Mouse (Mus musculus): Measurements from ENCODE around the gene Klf15.
A peak's percentile ranks its signal among the peaks of the same experiment; 100 is the strongest.

Gene Klf15

DNA sequence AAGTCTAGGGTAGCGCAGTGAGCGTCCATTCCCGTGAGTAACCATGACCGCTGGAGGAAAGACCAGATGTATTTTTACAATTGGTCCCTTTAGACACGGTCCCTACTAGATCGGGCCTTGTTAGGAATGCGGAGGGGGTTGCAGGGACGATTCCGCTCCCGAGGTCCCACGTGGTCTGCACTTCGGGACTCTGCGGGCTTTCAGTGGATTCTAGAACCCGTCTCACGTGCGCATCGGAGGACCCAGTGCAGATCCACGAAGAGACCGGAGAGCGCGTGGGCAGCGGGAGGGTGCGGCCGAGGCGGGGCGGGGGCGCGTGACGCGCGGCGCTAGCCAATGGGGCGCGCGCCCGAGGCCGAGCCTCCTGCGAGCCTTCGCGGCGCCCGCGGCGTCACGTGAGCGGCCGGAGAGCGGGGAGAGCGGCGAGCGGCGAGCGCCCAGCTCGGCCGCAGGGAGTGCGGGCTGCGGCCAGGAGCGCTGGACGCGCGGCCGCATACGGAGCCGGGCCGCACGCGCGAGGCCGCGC lies at the start of gene Klf15:
TSS of gene Klf15 (plus strand) at position 396 of the 526 bp plus-strand sequence.
- peak in 1 of 2 experiments; percentile 11 for DNase-seq (ENCODE audit: low spot score in 2 of 2)

GRCm38 (mm10) chr6:90422565-90422964 lies 39.8 kb upstream of the Klf15 start:
- peak; percentile 41 to 48 for DNase-seq (ENCODE audit: low spot score in 2 of 2)

- DNase-seq (ENCODE audit: low spot score in 2 of 2), result no peak
Measured at GRCm38 (mm10) chr6:90425361-90425760, 37.0 kb upstream of the Klf15 start.

DNA sequence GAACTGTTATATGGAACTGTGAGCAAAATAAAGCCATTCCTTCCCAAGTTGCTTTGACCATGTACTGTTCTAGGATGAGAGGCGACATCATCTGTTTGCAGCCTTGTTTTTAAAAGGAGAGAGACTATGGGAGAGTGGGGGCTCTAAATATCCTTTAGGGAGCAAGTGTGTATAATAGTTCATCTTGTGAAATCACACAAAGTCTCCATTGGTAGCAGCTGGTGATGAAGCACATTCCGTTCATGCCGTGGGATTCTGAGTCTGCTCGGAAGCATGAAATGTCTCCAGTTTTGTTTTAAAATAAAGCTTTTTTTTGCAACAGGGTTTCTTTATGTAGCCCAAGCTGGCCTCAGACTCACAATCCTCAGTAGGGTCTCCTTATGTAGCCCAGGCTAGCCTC lies 36.4 kb upstream of the Klf15 start:
- no peak for DNase-seq (ENCODE audit: low spot score in 2 of 2)

GRCm38 (mm10) chr6:90428380-90428974 lies 33.9 kb upstream of the Klf15 start, which contains the start of gene Cfap100:
Cfap100 (minus strand) TSS chr6:90428797.
- peak in 1 of 2 experiments; percentile 7 for DNase-seq (ENCODE audit: low spot score in 2 of 2)

GRCm38 (mm10) chr6:90429911-90430310 lies 32.5 kb upstream of the Klf15 start:
- DNase-seq (ENCODE audit: low spot score in 2 of 2), result no peak

DNA sequence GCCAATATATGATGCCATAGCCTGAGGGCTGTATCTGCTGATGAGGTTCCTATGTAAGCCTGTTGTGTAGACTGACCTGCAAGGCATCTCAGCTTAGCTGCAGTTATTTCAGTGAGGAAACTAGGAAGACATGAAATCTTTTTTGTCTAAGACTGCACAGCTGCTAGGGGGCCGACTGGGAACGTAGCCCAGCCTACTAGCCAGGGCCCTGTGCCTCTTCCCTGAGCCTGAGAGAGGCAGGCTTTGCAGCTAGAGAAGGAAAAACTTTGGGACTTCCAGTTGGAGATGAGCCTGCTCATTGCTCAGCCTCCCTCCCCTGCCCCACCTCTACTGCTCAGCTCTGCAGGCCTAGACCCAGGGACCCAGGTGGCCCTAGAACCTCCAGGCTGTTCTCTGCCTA lies 30.9 kb upstream of the Klf15 start:
- DNase-seq (ENCODE audit: low spot score in 2 of 2), result no peak

GRCm38 (mm10) chr6:90434687-90435086 lies 27.7 kb upstream of the Klf15 start:
- no peak for DNase-seq (ENCODE audit: low spot score in 2 of 2)

GRCm38 (mm10) chr6:90435195-90435618 lies 27.2 kb upstream of the Klf15 start:
- DNase-seq (ENCODE audit: low spot score in 2 of 2), result peak; percentile 16 to 18

- DNase-seq (ENCODE audit: low spot score in 2 of 2), result no peak
Measured at GRCm38 (mm10) chr6:90436192-90436907, 26.0 kb upstream of the Klf15 start.

- DNase-seq (ENCODE audit: low spot score in 2 of 2), result no peak
Measured at GRCm38 (mm10) chr6:90437041-90437440, 25.3 kb upstream of the Klf15 start.

- no peak for DNase-seq (ENCODE audit: low spot score in 2 of 2)
Measured at GRCm38 (mm10) chr6:90446883-90447282, 15.5 kb upstream of the Klf15 start.

- DNase-seq (ENCODE audit: low spot score in 2 of 2), result no peak
Measured at GRCm38 (mm10) chr6:90450179-90450578, 12.2 kb upstream of the Klf15 start.

GRCm38 (mm10) chr6:90450697-90451096 lies 11.7 kb upstream of the Klf15 start:
- no peak for DNase-seq (ENCODE audit: low spot score in 2 of 2)

DNA sequence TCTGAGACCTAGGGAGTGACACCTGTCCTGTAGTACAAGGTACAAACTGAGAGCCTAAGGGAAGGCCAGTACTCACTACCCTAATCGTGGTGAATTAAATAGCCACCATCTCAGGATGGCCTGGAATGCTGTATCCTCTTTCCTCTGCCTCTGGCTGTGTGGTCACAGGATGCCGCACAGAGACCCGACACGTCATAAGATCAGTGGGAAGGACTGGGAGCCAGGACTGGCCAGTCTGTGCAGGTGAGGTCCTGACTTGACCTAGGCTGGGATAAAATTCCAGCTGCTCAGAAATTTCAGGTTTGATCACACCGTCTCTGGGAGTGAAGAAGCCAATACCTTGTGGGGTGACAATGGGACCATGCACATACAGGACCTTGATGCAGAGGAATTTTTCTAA lies 10.9 kb upstream of the Klf15 start:
- no peak for DNase-seq (ENCODE audit: low spot score in 2 of 2)

GRCm38 (mm10) chr6:90452603-90453002 lies 9.8 kb upstream of the Klf15 start:
- no peak for DNase-seq (ENCODE audit: low spot score in 2 of 2)

- DNase-seq (ENCODE audit: low spot score in 2 of 2), result no peak
Measured at GRCm38 (mm10) chr6:90453751-90454150, 8.6 kb upstream of the Klf15 start.

DNA sequence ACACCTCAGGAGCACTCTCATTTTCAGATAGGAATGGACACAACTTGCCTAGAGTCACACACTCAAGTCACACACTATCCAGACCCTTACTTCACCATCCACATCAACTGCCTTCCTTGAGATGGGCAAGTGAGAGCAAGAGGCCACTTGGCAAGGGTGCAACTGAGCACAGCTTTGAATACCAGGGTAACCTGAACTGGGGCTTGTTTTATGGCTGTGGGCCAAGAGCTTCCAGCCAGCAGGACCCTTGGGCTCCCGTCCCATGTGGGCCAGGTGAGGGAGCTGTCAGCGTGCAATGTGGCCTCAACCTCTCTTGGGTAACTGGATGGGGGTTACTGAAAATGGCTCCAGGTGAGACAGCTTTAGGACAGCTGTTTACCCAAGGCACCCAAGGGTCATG lies 5.0 kb upstream of the Klf15 start:
- DNase-seq (ENCODE audit: low spot score in 2 of 2), result no peak

DNA sequence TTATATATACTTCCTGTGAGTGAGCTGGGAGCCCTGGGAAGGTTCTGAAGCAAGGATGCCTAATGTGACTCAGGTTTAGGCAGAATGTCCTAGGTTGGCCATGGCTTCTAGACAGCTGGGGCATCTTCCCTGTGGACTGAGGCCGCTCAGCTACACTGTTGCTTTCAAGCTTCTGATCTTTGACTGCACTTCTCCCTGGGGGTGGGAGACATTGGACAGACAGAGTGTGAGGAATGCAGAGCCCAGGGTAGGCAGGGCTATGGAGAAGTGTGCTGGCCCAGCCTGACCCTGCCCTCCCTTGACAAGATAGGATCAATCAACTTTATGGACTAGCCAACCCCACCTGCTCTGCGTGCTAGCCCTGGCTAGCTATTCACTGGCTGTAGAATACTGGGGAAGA lies 1.2 kb upstream of the Klf15 start:
- no peak for DNase-seq (ENCODE audit: low spot score in 2 of 2)

DNA sequence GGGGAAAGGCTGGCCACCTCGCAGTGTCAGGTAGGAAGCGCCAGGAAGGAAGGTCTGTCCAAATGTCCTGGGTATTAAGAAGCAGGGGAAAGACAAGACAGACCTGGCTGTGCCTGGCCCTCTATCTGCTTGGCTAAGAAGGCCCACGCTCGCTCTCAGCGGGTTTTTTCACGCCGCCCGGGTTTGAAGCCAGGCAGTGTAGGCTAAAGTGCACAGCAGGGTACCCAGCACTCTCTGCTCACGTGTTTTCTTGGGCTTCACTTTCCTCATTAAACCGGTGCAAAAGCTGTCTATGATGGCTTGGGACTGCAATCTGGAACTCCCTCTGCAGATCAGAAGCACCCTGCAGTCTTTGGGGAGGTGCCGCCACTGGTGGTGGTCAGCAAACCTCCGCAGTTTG lies 605 bp upstream of the Klf15 start:
- no peak for DNase-seq (ENCODE audit: low spot score in 2 of 2)

GRCm38 (mm10) chr6:90462841-90463227 lies 458 bp downstream of the Klf15 start:
- DNase-seq (ENCODE audit: low spot score in 2 of 2), result no peak

- peak; percentile 8 to 31 for DNase-seq (ENCODE audit: low spot score in 2 of 2)
Measured at GRCm38 (mm10) chr6:90463228-90463862, 969 bp downstream of the Klf15 start.

All from spleen, postnatal 36 days (tissue).